Mouse (Mus musculus) bone marrow macrophage, adult 2 months (primary cell): ENCODE data around the gene Tma16.

Experiments used
- CTCF ChIP-seq: IDR thresholded peaks from 2 replicates; pipeline ENCODE4 v1.5.1; 2012; ENCODE audit warnings: low read depth, mild to moderate bottlenecking, low read length, moderate library complexity
- POLR2A ChIP-seq: IDR thresholded peaks from 2 replicates; pipeline ENCODE4 v1.6.1; 2012; ENCODE audit warnings: mild to moderate bottlenecking, low read depth, low read length, borderline replicate concordance

DNA sequence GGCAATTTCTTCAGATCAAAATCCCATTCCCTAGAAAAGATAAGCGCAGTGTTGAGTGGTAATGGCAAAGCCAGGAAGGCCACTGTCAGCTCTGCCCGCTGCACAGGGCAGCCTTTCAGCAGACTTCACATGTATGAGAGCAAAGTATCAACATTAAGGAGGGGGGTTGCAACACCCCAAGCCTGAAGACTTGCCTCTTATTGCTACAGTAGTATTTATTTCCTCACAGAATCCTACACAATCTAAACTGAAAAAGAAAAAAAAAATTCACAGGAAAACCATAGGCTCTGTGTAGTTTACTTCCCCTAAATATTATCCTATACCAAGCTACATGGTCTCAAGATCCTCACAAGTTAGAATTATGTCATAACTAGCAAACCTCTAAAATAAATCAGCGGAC is 9.4 kb downstream of the Tma16 start:
- TF ChIP-seq CTCF (no peak), POLR2A (no peak)
